Mouse (Mus musculus) CD8-positive naive resting alpha-beta T cell, adult 2 months (primary cell): Measurements from ENCODE around the gene Tcaf1.

Source experiments
- DNase-seq, 2 experiments: peaks; one replicate each; pipeline ENCODE4 v3.0.0; 2022; ENCODE audit warnings: low read depth in 2 of 2, low spot score in 2 of 2

Tcaf1 gene

DNA sequence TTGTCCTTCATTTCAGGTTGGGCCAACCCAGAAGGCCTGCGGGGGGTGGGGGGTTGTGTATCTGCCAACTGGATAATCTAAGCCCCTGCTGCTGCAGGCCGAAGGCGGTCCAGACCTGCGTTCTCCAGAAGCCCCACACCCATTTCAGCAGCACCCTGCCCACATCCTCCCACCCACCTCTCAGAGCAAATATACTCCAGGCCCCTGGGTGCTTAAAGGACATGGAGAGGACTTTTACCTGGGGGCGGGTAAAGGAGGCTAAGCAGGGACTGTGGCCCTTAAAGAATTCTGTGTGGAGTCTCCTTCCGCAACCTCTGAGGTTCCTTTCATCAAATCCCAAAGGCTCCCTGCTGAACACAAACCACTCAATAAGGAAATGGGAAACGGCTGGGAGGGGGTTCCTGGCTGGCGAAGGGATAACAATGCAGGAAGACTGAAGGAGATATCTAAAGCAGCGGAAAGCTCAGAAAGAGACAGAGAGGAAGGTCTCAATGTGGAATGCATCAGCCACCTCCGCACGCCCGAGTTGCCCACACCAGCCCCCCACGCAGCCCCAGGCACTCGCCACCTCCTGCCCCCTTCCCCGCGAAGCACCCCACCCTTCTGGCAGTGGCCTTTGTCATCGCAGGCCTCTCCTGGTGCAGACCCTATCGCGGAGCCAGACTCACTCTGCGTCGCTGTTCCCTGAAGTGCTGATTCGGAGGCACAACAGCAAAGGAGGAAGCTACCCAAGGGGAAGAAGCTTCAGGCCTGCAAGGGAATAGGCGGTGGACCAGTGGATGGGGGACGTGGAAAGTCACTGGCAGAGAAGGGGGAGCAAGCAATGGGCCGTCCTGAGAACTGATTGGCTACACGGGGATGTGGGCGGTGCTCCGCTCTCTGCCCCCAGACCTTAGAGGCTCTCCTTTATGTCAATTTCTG lies at the start of gene Tcaf1:
Tcaf1 (minus strand) TSS at position 798 of the 921 bp plus-strand sequence.
- no peak for DNase-seq

DNA sequence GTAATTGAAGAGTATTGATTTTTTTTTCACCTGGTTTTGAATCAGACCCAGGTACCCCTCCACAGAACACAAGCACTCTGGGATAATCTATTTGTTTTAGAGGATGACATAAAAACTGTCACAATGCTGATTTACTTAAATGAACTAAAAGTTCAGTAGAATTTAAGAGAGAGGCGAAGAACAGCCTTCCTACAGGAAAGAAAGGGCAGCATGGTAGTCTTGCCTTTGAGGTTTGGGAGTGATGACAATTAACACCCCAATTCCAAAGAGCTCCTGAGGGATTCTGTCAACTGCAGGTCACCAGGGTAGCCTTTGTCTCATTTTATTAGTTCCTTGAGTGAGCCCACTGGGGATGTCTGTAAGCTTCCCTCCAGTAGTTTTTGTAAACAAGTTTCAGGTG lies 46.2 kb upstream of the Tcaf1 start, which contains the start of gene Olfr38:
Olfr38 (plus strand) TSS at position 301 of the 400 bp plus-strand sequence.
- DNase-seq: no peak

DNA sequence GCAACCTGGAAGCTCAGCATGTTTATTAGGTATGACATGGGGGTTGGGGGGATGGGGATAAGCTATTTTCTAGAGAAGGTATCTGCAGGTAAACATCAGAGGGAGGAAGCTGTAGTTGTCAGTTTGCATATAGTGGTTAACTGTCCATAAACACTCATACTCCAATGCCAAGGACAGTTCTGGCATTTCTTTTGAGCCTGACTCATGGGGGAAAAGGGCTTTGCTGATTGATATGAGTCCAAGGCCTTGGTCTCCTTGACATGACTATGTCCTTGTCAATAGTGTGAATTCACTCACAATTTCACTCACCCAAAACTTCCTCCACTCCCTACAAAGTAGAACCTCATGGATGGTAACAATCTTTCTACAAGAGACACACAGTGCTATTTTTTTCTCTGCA lies 38.0 kb upstream of the Tcaf1 start:
- no peak for DNase-seq

DNA sequence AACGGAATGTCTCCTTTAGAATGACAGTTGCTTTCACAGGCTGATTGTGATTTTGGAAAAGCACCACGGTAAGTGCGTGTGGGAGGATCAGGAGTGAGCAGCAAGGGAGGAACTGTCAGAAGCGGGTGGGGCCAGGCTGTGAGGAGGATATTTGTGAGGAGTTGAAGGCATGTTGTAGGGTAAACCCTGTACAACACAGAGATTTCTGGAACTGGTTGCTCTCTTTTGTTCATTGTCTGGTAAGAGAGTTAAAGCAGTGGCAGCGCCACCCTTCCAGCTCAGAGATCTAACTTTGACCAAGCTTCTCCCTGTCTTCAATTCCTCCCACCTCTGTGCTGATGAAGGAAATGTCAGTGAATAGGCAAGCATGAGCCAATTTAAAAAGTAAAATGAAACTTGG lies 32.4 kb upstream of the Tcaf1 start:
- no peak for DNase-seq

DNA sequence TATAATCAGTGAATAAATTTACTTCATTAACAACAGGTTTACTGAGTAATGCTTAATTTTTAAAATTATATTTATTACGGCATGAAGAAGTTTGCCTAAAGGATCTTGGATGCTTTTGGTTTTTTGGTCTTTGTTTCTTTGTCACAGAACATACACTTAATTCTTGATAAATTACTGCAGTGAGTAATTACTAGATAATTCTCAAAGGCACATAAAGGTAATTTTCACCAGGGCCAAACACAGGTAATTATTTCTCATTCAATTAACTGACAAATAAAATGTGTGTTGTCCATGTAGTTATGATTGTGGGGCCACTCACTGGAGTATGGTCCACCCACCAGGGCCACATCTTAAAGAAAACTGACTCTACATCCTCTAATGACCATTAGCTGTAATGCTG lies 29.2 kb upstream of the Tcaf1 start, which contains the start of gene Olfr453:
Olfr453 (plus strand) TSS at position 301 of the 400 bp plus-strand sequence.
- no peak for DNase-seq

DNA sequence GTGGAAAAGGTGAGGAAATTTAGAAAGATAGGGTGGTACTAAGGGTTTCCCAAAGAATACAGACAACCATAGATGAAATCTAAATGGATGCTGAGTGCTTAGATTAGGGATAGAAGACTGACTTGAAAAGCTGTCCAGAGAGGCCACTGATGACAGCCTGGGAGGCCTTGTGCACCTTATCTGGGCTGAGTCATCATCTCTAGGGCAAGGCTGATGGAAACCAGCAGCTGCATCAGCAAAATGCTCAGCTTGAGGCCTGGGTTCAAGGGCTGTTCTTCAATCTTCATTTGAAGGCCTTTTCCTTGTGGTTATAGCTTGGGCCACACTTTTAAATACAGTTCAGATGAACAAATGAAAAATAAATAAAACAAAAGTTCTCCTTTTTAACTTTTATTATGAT lies 8.1 kb upstream of the Tcaf1 start:
- DNase-seq: no peak

DNA sequence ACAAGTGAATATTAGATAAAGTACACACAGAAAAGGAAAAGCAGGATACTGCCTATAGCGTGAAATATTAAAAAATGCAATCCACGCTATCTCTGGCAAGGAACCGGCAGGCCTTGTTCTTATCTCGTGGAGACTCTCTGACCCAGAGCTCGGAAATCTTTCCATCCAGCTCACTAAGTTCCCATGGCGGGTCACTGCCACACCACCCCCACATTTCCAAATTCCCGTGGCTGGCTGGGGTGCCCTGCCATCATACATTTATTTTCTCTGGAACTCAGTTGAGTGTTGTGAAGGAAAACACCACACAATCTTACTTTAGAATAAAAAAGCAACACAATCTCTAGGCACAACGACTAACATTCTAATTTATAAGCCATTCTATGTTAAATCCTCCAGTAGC lies 4.8 kb upstream of the Tcaf1 start:
- no peak for DNase-seq

DNA sequence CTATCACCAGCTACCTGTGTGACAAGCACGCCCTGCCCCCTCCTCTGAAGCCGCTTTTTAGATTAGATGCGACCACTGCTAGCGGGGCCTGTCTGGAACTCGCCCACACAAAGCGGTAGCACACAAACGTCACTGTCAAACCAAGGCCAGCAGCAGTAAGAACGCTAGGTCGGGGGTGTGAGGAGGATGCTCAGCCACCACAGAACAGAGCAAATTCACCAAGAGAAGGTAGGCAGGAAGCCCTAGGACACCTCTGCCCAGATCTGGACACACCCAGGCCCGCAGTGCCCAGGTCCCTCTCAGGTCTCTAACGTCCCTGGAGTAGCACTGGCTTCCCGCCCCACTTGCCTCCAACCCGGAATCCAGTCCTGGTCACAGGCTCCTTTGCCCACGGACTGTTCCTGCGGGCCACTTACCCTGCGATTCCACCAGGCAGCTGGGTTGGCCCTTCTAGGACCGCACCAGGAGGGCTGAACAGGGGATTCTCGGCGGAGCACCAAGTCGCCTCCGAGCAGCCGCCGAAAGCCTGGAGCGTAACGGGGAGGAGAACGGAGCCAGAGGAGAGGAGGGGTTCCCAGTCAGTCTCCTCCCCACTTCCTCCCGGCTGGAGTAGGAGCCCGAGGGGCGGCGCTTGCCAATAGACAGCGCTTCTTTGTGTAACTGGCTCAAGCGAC lies 17.2 kb downstream of the Tcaf1 start:
- DNase-seq: no peak

DNA sequence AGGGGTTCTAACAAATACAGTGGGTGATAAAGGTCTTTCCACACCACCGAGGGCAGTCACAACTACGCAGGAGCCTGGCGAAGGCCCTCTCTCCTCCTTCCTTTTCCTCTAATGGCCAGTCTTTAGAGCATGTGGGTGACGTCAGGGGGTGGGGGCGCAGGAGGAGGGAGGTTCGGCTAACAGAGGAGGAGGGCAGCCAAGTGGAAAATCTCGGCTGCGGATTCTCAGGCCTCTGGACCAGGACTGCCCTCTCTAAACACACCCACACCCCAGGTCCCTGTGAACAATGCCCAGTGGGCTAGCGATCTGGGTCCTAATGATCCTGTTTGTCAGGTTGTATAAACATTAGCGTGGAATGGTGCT lies 17.8 kb downstream of the Tcaf1 start:
- DNase-seq: no peak

DNA sequence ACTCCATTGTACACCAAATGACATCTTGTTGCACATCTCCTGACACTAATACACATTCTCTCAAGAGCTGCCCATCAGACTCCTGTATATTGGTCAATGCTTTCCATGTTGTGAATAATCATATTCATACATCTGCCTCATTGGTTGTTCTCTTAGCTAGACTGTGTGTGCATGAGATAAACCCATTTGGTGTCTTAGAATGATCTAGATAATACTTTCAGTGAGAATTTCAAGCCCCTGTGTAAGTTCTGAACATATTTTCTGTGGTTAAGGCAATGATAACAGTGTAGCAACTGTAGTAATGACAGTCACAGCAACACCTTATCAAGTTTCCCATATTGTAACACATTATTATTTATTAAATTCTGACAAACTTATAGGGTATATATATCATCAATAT lies 20.1 kb downstream of the Tcaf1 start:
- DNase-seq: no peak

DNA sequence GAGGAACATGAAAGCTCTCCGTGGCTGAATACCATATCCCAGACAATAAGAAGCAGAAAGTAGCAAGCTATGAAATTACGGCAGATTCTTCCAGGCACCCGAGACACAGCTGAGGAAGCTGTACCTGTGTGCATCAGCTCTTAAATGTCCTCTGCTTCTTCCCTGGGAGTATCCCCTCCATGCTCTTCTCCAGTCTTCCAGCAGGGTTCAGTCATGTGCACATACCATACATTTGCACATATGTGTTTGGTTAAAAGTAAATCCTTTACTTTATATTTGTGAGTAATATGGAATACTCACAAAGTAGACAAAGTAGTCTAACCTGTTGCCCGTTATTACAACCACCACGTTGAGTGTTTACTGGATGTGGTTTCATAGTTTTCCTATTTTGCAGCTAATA lies 22.0 kb downstream of the Tcaf1 start:
- DNase-seq: no peak

DNA sequence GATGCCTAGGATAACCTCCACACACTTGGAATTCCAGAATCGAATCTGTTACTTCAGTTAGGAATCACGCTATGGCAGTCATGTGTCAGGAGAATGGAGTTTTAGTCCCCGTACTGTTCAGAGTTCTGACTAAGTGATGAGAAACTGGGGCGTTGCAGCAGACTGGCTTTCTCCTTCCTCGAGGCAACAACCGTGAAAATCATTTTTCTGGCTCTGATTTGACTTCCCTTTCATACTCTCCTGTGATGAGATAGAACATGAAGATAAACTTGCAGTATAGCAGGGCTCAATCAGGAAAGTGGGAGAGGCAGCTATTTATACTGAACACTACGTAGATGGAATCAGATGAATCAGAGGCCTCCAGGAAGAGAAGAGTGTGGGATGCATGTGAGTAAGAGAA lies 29.8 kb downstream of the Tcaf1 start:
- DNase-seq: no peak

DNA sequence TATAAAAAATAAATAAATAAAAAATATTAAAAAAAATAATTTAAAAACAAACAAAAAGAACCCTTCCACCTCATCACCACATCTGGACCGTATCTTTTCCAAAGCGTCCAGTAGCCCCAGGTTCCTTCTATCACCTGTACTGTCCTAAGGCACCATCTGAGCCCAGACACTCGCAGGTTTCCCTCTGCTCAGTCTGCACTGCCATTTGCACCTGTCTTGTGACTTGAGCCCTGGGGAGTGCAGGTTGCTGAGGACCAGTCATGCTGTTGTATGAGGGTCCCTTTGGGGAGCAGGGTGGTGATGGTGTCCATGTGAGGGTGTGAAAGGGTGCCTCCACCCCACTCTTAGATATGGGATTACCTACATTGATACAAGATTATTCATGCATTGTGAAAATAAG lies 33.9 kb downstream of the Tcaf1 start:
- DNase-seq: no peak

DNA sequence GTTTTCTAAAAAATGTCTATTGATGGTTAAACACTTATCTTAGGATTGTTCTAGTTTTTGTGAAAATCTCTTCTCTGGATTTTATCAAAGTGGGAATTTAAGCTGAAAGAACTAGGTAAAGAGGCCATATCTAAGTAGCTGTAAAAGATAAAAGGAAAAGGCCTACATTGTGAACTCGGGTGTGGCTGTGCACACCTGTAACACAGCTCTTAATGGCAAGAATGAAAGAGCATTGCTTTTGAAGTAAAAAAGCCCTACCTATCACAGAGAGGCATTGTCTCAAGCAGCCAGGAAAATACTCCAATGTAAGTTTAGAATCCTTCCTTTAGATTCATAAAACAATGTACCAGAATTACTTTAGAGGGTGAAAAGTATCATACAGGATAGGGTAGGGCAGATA lies 38.1 kb downstream of the Tcaf1 start:
- DNase-seq: no peak

DNA sequence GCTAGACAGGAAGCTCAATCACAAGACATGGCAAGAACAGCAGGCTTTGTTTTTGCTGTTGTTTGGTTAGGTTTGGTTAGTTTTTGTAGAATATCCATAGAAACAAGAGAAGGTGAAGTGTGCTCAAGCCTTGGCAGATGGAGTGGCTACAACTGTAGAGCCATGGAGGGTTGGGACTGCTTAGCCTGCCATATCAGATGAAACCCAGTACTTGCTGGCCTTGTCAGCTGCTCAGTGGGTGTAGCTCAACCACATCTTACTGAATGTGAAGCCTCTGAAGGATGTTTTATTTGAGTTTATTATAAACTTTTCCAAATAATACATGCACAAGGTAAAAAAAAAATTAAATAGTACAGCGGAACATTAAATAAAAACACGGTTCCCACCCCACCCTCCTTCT lies 42.2 kb downstream of the Tcaf1 start:
- no peak for DNase-seq

DNA sequence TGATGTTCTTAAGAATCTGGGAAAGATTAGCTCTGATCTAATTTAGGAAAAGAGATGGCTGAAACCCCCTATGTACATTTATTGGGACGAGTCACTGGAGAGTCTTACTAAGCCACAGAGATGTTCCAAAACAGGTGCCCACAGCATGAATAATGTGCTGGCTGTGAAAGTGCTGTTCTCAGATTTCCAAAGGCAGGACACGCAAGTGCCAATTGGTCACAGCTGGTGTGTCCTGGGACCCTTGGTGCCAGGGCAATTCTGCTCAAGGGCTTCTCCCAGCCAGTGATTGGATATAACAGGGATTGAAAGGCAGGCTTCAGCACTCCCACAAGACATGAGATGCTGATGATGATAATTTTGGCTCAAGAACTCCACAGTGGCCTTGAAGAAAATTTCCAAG lies 48.1 kb downstream of the Tcaf1 start:
- no peak for DNase-seq

DNA sequence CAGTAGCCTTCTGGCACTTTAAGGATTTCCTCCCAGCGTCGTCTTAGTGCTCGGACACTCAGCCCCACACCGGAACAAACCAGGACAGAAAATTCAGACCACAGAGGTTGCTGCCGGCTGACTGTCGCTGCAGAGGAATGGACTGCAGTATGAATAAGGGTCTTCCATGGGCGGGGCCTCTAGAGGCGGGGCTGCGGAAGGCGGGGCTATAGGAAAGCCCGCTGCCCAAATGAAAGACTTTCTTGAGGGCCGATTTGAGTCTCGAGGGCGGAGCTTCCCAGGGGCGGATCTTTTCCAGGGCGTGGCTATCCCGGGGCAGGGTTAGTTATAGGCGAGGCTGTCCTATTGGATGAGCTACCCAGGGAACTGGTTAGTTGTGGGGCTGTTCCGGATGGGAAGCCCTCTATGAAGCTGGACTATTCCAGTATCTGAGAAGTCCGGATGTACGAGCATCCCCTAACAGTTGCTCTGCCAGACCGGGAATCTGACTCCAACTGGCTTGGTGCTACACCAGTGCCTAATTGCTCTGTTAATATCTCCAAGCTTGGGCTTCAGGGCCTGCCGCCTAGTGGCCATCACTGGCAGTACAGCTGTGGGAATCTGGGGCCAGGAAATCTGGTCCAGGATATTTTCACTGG lies 64.9 kb downstream of the Tcaf1 start, which contains the start of gene Tcaf2:
Tcaf2 (minus strand) TSS at position 343 of the 638 bp plus-strand sequence.
- DNase-seq: no peak

DNA sequence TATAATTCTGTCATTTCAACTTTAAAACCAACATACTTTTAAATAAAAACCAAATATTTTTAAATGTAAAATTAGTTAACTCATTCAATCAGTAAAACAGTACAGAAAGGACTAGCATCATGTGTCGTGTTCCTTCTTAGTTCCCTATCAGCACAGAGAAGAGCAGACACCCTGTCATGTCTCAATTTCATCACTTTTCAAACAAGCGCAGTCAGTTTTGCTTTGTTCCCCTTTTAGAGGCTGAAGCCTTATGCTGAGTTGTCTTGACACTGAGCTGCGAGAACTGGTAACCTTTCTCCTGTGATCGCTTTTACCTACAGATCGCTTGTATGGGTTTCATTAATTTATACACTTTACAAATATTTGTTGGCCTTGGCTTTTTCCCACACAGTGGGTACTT lies 75.5 kb downstream of the Tcaf1 start:
- no peak for DNase-seq

DNA sequence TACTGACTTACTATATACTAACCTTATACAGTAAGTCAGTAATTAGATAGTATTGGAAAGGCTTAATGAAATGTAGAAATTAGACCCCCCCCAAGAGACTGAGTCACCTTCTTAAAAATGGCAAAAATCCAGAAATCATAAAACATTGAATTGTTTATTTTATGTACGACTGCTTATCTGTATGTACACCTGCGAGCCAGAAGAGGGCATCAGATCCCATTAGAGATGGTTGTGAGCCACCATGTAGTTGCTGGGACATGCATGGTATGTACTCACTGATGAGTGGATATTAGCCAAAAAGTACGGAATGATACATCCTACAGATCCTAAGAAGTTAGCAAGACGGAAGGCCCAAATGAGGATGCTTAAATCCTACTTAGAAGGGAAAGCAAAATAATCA lies 78.5 kb downstream of the Tcaf1 start:
- no peak for DNase-seq
